Mouse (Mus musculus) testis, adult 2 months (tissue): ENCODE data around the gene Apom. TPM values are rescaled to one million over a fixed set of nuclear protein-coding genes. Genes with fewer than 3 reads are reported as not detected.

Experiments used
- H3K27ac ChIP-seq: fragments of 200-500 bp; 2 replicates; pipeline ENCODE4 v1.5.1; 2012; ENCODE audit warnings: low read depth, low read length; ENCODE audit not compliant: control insufficient read depth, insufficient read depth
- H3K27me3 ChIP-seq: fragments of 200-500 bp; 2 replicates; pipeline ENCODE4 v1.6.1; 2012; ENCODE audit warnings: mild to moderate bottlenecking, low read length, moderate library complexity; ENCODE audit not compliant: control insufficient read depth, insufficient read depth
- H3K36me3 ChIP-seq: fragments of 200-500 bp; 2 replicates; pipeline ENCODE4 v1.6.1; 2012; ENCODE audit warnings: mild to moderate bottlenecking, low read length; ENCODE audit not compliant: control insufficient read depth, insufficient read depth
- H3K4me1 ChIP-seq: fragments of 200-500 bp; 2 replicates; pipeline ENCODE4 v1.6.1; 2012; ENCODE audit warnings: low read length; ENCODE audit not compliant: control insufficient read depth, insufficient read depth
- H3K4me3 ChIP-seq: fragments of 200-500 bp; 2 replicates; pipeline ENCODE4 v1.5.1; 2012; ENCODE audit warnings: low read depth, mild to moderate bottlenecking, low read length, moderate library complexity, mixed read lengths; ENCODE audit not compliant: control insufficient read depth
- CTCF ChIP-seq: fragments of 200-500 bp; IDR thresholded peaks from 2 replicates; pipeline ENCODE4 v1.5.1; 2012; ENCODE audit warnings: low read depth, mild to moderate bottlenecking, inconsistent platforms, low read length, moderate library complexity; ENCODE audit not compliant: control insufficient read depth, insufficient read depth, insufficient replicate concordance
- POLR2A ChIP-seq: fragments of 200-500 bp; IDR thresholded peaks from 2 replicates; pipeline ENCODE4 v1.6.1; 2012; ENCODE audit warnings: low read depth, mild to moderate bottlenecking, inconsistent platforms, low read length, moderate library complexity; ENCODE audit not compliant: control insufficient read depth
- polyA plus RNA-seq: library from polyadenylated mRNA; depleted of rRNA; stranded (reverse); fragments of >200 nt; gene quantifications from 2 replicates; pipeline ENCODE4 v1.2.3, GENCODE M21; 2012

The Apom gene
- polyA plus RNA-seq, 1 experiment = 0.48 TPM

GRCm38 (mm10) chr17:35172445-35173234 lies 40.8 kb upstream of the Apom start:
- peak overlapping the region; percentile 81 for H3K4me3 ChIP-seq
- no peaks in the 10 kb centered on the region for H3K4me1 ChIP-seq
- peak overlapping the region; percentile 39 for H3K27ac ChIP-seq

GRCm38 (mm10) chr17:35168541-35169207 lies 36.8 kb upstream of the Apom start:
- Histone ChIP-seq H3K27me3 (no peaks in the 10 kb centered on the region), H3K4me3 (no peak overlapping the region), H3K4me1 (no peaks in the 10 kb centered on the region), H3K27ac (no peak overlapping the region), H3K36me3 (peaks cover 1% of the 10 kb centered on the region)
- TF ChIP-seq CTCF = no peak
- TF ChIP-seq POLR2A = no peak

More at GRCm38 (mm10) chr17:35172445-35173234, 40.8 kb upstream of the Apom start:
- no peaks in the 10 kb centered on the region for H3K27me3 ChIP-seq
- no peak for TF ChIP-seq CTCF
- TF ChIP-seq POLR2A = no peak
- H3K36me3 ChIP-seq = no peaks in the 10 kb centered on the region

GRCm38 (mm10) chr17:35167794-35168193 lies 35.9 kb upstream of the Apom start:
- Histone ChIP-seq H3K27me3 (no peaks in the 10 kb centered on the region), H3K4me1 (peaks cover 3% of the 10 kb centered on the region; the same call in 1 of the 2 replicates), H3K36me3 (peaks cover 1% of the 10 kb centered on the region), H3K4me3 (no peak overlapping the region; the same call in 1 of the 2 replicates), H3K27ac (no peak overlapping the region)
- TF ChIP-seq POLR2A (no peak), CTCF (no peak)

- Histone ChIP-seq H3K4me3 (peak overlapping the region; percentile 58), H3K4me1 (peaks cover 4% of the 10 kb centered on the region), H3K36me3 (peaks cover 1% of the 10 kb centered on the region), H3K27me3 (no peaks in the 10 kb centered on the region), H3K27ac (no peak overlapping the region)
- no peak for TF ChIP-seq POLR2A
- no peak for TF ChIP-seq CTCF
These were observed 34.6 kb upstream of the Apom start for GRCm38 (mm10) chr17:35166352-35167035.

GRCm38 (mm10) chr17:35165451-35166155 lies 33.8 kb upstream of the Apom start:
- Histone ChIP-seq H3K4me1 (peaks cover 4% of the 10 kb centered on the region), H3K27ac (peak overlapping the region; percentile 93), H3K4me3 (peak overlapping the region; percentile 82), H3K36me3 (peaks cover 3% of the 10 kb centered on the region), H3K27me3 (no peaks in the 10 kb centered on the region)
- TF ChIP-seq CTCF (no peak), POLR2A (no peak)

- H3K27ac ChIP-seq = peak within 1 kb of the TSS; percentile 99
- H3K4me3 ChIP-seq = peak within 1 kb of the TSS; percentile 94
- H3K36me3 ChIP-seq = peaks cover 3% of the 10 kb centered on the region
- peaks cover 4% of the 10 kb centered on the region for H3K4me1 ChIP-seq
- TF ChIP-seq CTCF (no peak), POLR2A (peak; percentile 88)
- H3K27me3 ChIP-seq = no peaks in the 10 kb centered on the region
These were observed 33.0 kb upstream of the Apom start, which contains the start of gene Prrc2a for GRCm38 (mm10) chr17:35164568-35165450. Gene Prrc2a (minus strand): TSS chr17:35164897.
